Mouse (Mus musculus): ENCODE measurements around the gene Tas2r143. TPM values are rescaled to one million over a fixed set of nuclear protein-coding genes. Genes with fewer than 3 reads are reported as not detected.

Tas2r143 gene
- total RNA-seq, 2 experiments from 2014 or later: 0.44 TPM; not detected in 1

Other genes with a start within 250 kb of the Tas2r143 start
- not detected for gene Tas2r144, start 184.9 kb upstream of the Tas2r143 start, total RNA-seq (2021)
- gene Gstk1, start 154.3 kb upstream of the Tas2r143 start, total RNA-seq (2021): 10 to 100 TPM; 18.0 to 18.3 TPM
- not detected for gene Tmem139, start 138.3 kb upstream of the Tas2r143 start, total RNA-seq (2021)
- gene Casp2, start 135.3 kb upstream of the Tas2r143 start, total RNA-seq (2021): 1 to 10 TPM; 6.7 to 7.6 TPM
- 10 to 100 TPM; 91.9 to 94.4 TPM for gene Clcn1, start 113.6 kb upstream of the Tas2r143 start, total RNA-seq (2021)
- under 1 TPM; 0.60 to 0.80 TPM for gene Fam131b, start 75.6 kb upstream of the Tas2r143 start, total RNA-seq (2021)
- 10 to 100 TPM; 35.2 to 40.9 TPM for gene Zyx, start 50.6 kb upstream of the Tas2r143 start, total RNA-seq (2021)
- gene Epha1, start 27.0 kb upstream of the Tas2r143 start, total RNA-seq (2021): under 1 TPM; 0.07 to 0.21 TPM
- not detected for gene Tas2r135, start 5.2 kb downstream of the Tas2r143 start, total RNA-seq (2021)
- not detected for gene Tas2r126, start 34.3 kb downstream of the Tas2r143 start, total RNA-seq (2021)
- not detected for gene Olfr458, start 65.0 kb downstream of the Tas2r143 start, total RNA-seq (2021)
- not detected for gene Olfr457, start 76.1 kb downstream of the Tas2r143 start, total RNA-seq (2021)
- not detected for gene Olfr456, start 87.0 kb downstream of the Tas2r143 start, total RNA-seq (2021)
- gene Olfr455, start 147.3 kb downstream of the Tas2r143 start, total RNA-seq (2021): not detected
- gene Tcaf3, start 197.5 kb downstream of the Tas2r143 start, total RNA-seq (2021): not detected
- 1 to 10 TPM; 4.4 to 4.6 TPM for gene Tcaf2, start 245.0 kb downstream of the Tas2r143 start, total RNA-seq (2021)